Mouse (Mus musculus): Measurements from ENCODE around the gene Uap1l1.
A peak's percentile ranks its signal among the peaks of the same experiment; 100 is the strongest.

The Uap1l1 gene

GRCm38 (mm10) chr2:25371764-25372643, 6.5 kb upstream of the Uap1l1 start, which contains the start of gene Sapcd2:
Gene Sapcd2, plus strand, starts transcription at chr2:25372321.
- DNase-seq (ENCODE audit: low spot score), result peak; percentile 87

- no peak for DNase-seq (ENCODE audit: low spot score)
Measured at GRCm38 (mm10) chr2:25369996-25370395, 4.5 kb upstream of the Uap1l1 start.

- DNase-seq (ENCODE audit: low spot score), result no peak
Measured at GRCm38 (mm10) chr2:25364761-25365090, 756 bp downstream of the Uap1l1 start.

GRCm38 (mm10) chr2:25364313-25364712, 1.2 kb downstream of the Uap1l1 start:
- DNase-seq (ENCODE audit: low spot score), result no peak

- peak; percentile 66 for DNase-seq (ENCODE audit: low spot score)
Measured at GRCm38 (mm10) chr2:25363478-25364178, 1.9 kb downstream of the Uap1l1 start.

GRCm38 (mm10) chr2:25359848-25360247, 5.6 kb downstream of the Uap1l1 start:
- DNase-seq (ENCODE audit: low spot score), result no peak

- DNase-seq (ENCODE audit: low spot score), result peak; percentile 74
Measured at GRCm38 (mm10) chr2:25356208-25357079, 9.0 kb downstream of the Uap1l1 start, which contains the start of gene Dpp7. Gene Dpp7, minus strand, starts transcription at chr2:25356359.

- DNase-seq (ENCODE audit: low spot score), result no peak
Measured at GRCm38 (mm10) chr2:25355419-25356066, 9.9 kb downstream of the Uap1l1 start.

GRCm38 (mm10) chr2:25354211-25354610, 11.3 kb downstream of the Uap1l1 start:
- no peak for DNase-seq (ENCODE audit: low spot score)

GRCm38 (mm10) chr2:25350701-25351100, 14.8 kb downstream of the Uap1l1 start:
- no peak for DNase-seq (ENCODE audit: low spot score)

- DNase-seq (ENCODE audit: low spot score), result no peak
Measured at GRCm38 (mm10) chr2:25349499-25349898, 16.0 kb downstream of the Uap1l1 start.

- no peak for DNase-seq (ENCODE audit: low spot score)
Measured at GRCm38 (mm10) chr2:25348162-25348561, 17.3 kb downstream of the Uap1l1 start.

- DNase-seq (ENCODE audit: low spot score), result no peak
Measured at GRCm38 (mm10) chr2:25338303-25338702, 27.2 kb downstream of the Uap1l1 start.

- no peak for DNase-seq (ENCODE audit: low spot score)
Measured at GRCm38 (mm10) chr2:25333569-25333968, 31.9 kb downstream of the Uap1l1 start.

GRCm38 (mm10) chr2:25332286-25333160, 33.0 kb downstream of the Uap1l1 start, which contains the start of gene Man1b1:
Gene Man1b1, plus strand, starts transcription at chr2:25332338.
- DNase-seq (ENCODE audit: low spot score), result peak; percentile 100

GRCm38 (mm10) chr2:25331470-25331869, 34.0 kb downstream of the Uap1l1 start:
- DNase-seq (ENCODE audit: low spot score), result no peak

GRCm38 (mm10) chr2:25328440-25328839, 37.0 kb downstream of the Uap1l1 start:
- DNase-seq (ENCODE audit: low spot score), result peak; percentile 41

GRCm38 (mm10) chr2:25326036-25326435, 39.4 kb downstream of the Uap1l1 start:
- no peak for DNase-seq (ENCODE audit: low spot score)

GRCm38 (mm10) chr2:25320084-25320483, 45.4 kb downstream of the Uap1l1 start:
- no peak for DNase-seq (ENCODE audit: low spot score)

GRCm38 (mm10) chr2:25318971-25319773, 46.3 kb downstream of the Uap1l1 start, which contains the start of gene Grin1:
Gene Grin1, minus strand, starts transcription at chr2:25319187.
- DNase-seq (ENCODE audit: low spot score), result peak; percentile 69
